ENCODE assay signal across 9 mouse cellular contexts in the genomic region with DNA sequence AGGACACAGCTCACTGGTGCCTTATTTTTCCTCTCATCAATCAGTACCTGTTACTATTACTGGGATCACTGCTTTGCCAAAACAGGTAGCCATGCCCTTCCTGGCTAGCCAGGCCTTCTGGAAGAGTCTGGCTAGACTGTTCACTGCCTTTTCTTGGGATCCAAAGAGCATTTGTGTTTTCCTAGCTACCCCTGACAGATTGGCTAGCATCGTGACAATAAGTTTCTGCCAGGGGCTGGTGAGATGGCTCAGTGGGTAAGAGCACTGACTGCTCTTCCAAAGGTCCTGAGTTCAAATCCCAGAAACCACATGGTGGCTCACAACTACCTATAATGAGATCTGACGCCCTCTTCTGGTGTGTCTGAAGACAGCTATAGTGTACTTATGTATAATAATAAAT. TPM values are rescaled to one million over a fixed set of nuclear protein-coding genes. Genes with fewer than 3 reads are reported as not detected.
DNase-seq lines count a peak whose midpoint lies in the region; ATAC-seq and TF ChIP-seq lines count a peak whose summit lies in the region.
"Not testable (repeated sequence)": the region's sequence is repeated elsewhere in the genome, so short reads cannot be mapped to it uniquely, and the experiment has no call there.
"Had no signal": no experiment of that assay in that cellular context is flagged by ENCODE, and none has a peak within 500 bp of the region (broad histone marks: within the 10 kb centered on the region; RNA-seq: fewer than 3 reads in every experiment).

No protein-coding gene starts in this region.

- H3K79me2 ChIP-seq in CH12.LX (replicated peaks; ENCODE audit: control insufficient read depth, extremely low read depth, insufficient read depth, poor library complexity, severe bottlenecking) (peaks cover 16% of the 10 kb centered on the region), MEL (ENCODE audit: control insufficient read depth, insufficient read depth, low read length, poor library complexity) (peaks cover 11% of the 10 kb centered on the region)

- not testable (repeated sequence) for DNase-seq in CH12.LX (ENCODE audit: extremely low read depth); liver, embryonic 13.5 days
- DNase-seq in MEL (ENCODE audit: low read depth, low spot score) = peak; percentile 47
- DNase-seq in cerebellum, adult 9-10 months = peak; percentile 37
- peak; percentile 34 for DNase-seq in cerebellum, adult 9-11 months
- peak; percentile 87 for DNase-seq in heart, adult 11 months

- not testable (repeated sequence) for H3K4me2 ChIP-seq in CH12.LX (ENCODE audit: insufficient read depth, low read depth, poor library complexity, severe bottlenecking); liver, embryonic 13.5 days

- not testable (repeated sequence) for TF ChIP-seq POLR2A in CH12.LX (IDR thresholded peaks at IDR 0.05; ENCODE audit: low read depth, low read length); MEL (IDR thresholded peaks at IDR 0.05; ENCODE audit: control insufficient read depth in 1 of 2, insufficient read depth in 1 of 2, low read depth in 1 of 2, low read length in 2 of 2, poor library complexity in 1 of 2)

- TF ChIP-seq CTCF in CH12.LX (conservative IDR thresholded peaks at IDR 0.05 in 1 of 2, IDR thresholded peaks at IDR 0.05 in 1 of 2; ENCODE audit: low read depth in 2 of 2, low read length in 2 of 2) = 0 out of 4 replicates have a peak, but pooled peaks of 1 of the 2 experiments have one; percentile 7
- TF ChIP-seq CTCF in MEL (IDR thresholded peaks at IDR 0.05 in 2 of 3, conservative IDR thresholded peaks at IDR 0.05 in 1 of 3; ENCODE audit: control insufficient read depth in 1 of 3, insufficient read depth in 1 of 3, low read depth in 2 of 3, low read length in 3 of 3, poor library complexity in 1 of 3, severe bottlenecking in 1 of 3) = not testable (repeated sequence)

- peaks cover 19 to 23% of the 10 kb centered on the region in 2 experiments for H3K36me3 ChIP-seq in CH12.LX (replicated peaks in 1 of 2; ENCODE audit: control insufficient read depth in 1 of 2, insufficient read depth in 1 of 2, low read length in 1 of 2)
- peaks cover 8 to 34% of the 10 kb centered on the region in 2 experiments for H3K36me3 ChIP-seq in MEL (ENCODE audit: control insufficient read depth in 1 of 2, insufficient read depth in 2 of 2, low read length in 2 of 2)
- H3K36me3 ChIP-seq in liver, embryonic 13.5 days = peaks cover 23% of the 10 kb centered on the region

- H3K9ac ChIP-seq in CH12.LX (ENCODE audit: insufficient read depth, low read depth); MEL (ENCODE audit: control insufficient read depth, low read depth, low read length, poor library complexity, severe bottlenecking); liver, embryonic 13.5 days: not testable (repeated sequence)

- not testable (repeated sequence) for H3K4me1 ChIP-seq in CH12.LX (ENCODE audit: control insufficient read depth in 1 of 2, insufficient read depth in 2 of 2)
- H3K4me1 ChIP-seq in MEL (ENCODE audit: control insufficient read depth in 1 of 2, insufficient read depth in 2 of 2, low read length in 2 of 2) = peaks cover 2 to 23% of the 10 kb centered on the region in 2 experiments; a peak in 3 of 4 replicates
- peaks cover 37% of the 10 kb centered on the region for H3K4me1 ChIP-seq in liver, embryonic 13.5 days (replicated peaks)

- not testable (repeated sequence) for H3K27me3 ChIP-seq in CH12.LX (replicated peaks); MEL (ENCODE audit: control insufficient read depth in 1 of 2, insufficient read depth in 2 of 2, low read length in 2 of 2); liver, embryonic 13.5 days

- ATAC-seq in liver, embryonic 13.5 days (ENCODE audit: low read depth) = not testable (repeated sequence)

- not testable (repeated sequence) for H3K9me3 ChIP-seq in CH12.LX (replicated peaks; ENCODE audit: low read length); MEL (replicated peaks; ENCODE audit: insufficient read depth, low read length); liver, embryonic 13.5 days (replicated peaks)

- TF ChIP-seq EP300 in CH12.LX (IDR thresholded peaks at IDR 0.05; ENCODE audit: low read length); MEL (IDR thresholded peaks at IDR 0.05; ENCODE audit: low read depth in 1 of 2, low read length in 2 of 2): not testable (repeated sequence)

- not testable (repeated sequence) for H3K27ac ChIP-seq in CH12.LX (ENCODE audit: insufficient read depth, low read depth); MEL (ENCODE audit: control insufficient read depth, low read depth, low read length)
- 0 out of 2 replicates have a peak overlapping the region, but pooled peaks have one; percentile 1 for H3K27ac ChIP-seq in liver, embryonic 13.5 days

- not testable (repeated sequence) for TF ChIP-seq RAD21 in CH12.LX (IDR thresholded peaks at IDR 0.05; ENCODE audit: low read depth, low read length); MEL (IDR thresholded peaks at IDR 0.05; ENCODE audit: low read depth, low read length)

- WGBS in liver, embryonic 13.5 days (ENCODE audit: insufficient replicate concordance) = 61% methylated on average over 2 of the region's 2 CpGs

- not testable (repeated sequence) for H3K4me3 ChIP-seq in CH12.LX (replicated peaks in 1 of 3; ENCODE audit: low read depth in 2 of 3, low read length in 2 of 3, poor library complexity in 1 of 3); liver, embryonic 13.5 days (replicated peaks)
- H3K4me3 ChIP-seq in MEL (ENCODE audit: control insufficient read depth in 1 of 2, insufficient read depth in 1 of 2, low read depth in 2 of 2, low read length in 2 of 2) = peak overlapping the region; percentile 9 to 29; a peak in 2 of 4 replicates

- in situ Hi-C loops in CH12.LX (cut with MboI; ENCODE audit: low pct_ligation_motif_present, low pct_unique_long_range_greater_than_20kb, low sequenced_read_pairs) = not testable (repeated sequence)

- dilution Hi-C loops in CH12.LX (cut with MboI; ENCODE audit: extremely low pct_ligation_motif_present, extremely low pct_unique_long_range_greater_than_20kb, low sequenced_read_pairs) = not testable (repeated sequence)

TF ChIP-seq in CH12.LX, 34 proteins besides CTCF, POLR2A, EP300 and RAD21:
- TF ChIP-seq TBP (conservative IDR thresholded peaks at IDR 0.05; ENCODE audit: low read depth, low read length) = peak; percentile 82
TF ChIP-seq in CH12.LX: peak in this region for 1; not testable (repeated sequence) for 33.

TF ChIP-seq in MEL, 35 proteins besides CTCF, POLR2A, EP300 and RAD21:
- peak; percentile 86 for TF ChIP-seq TBP (IDR thresholded peaks at IDR 0.05; ENCODE audit: low read depth, low read length)

RNA-seq across cellular contexts. Expression of a gene that starts 1.7 kb away (rescaled TPM):
- total RNA-seq in CH12.LX (2012; rRNA removed) (5,149 and 5,532 TPM in 2 replicates), CH12.LX (2014; rRNA removed) (460 and 635 TPM in 2 replicates), MEL (2012; rRNA removed) (4,641 and 5,133 TPM in 2 replicates)
- polyA plus RNA-seq in CH12.LX (2012; ENCODE audit: insufficient read length, low read depth) (1,193 and 1,316 TPM in 2 replicates), MEL (2012; ENCODE audit: insufficient read depth in 1 of 2, insufficient read length in 2 of 2, low read depth in 1 of 2, low replicate concordance in 2 of 2, missing spikeins in 1 of 2) (1,000 to 10,000 TPM in 1 of 2 experiments, 100 to 1,000 TPM in 1; 450 to 1,410 TPM)
- polyA plus RNA-seq in liver, embryonic 13.5 days (2015; fragmentation: Nextera tagmentation; extraction: Ambion mirVana) = 1,343 and 1,574 TPM in 2 replicates

RNA-seq across cellular contexts. Expression of a gene that starts 7.9 kb away (rescaled TPM):
- total RNA-seq in CH12.LX (2012; rRNA removed) = 9.1 and 9.2 TPM in 2 replicates
- 33.6 and 35.0 TPM in 2 replicates for total RNA-seq in CH12.LX (2014; rRNA removed)
- 23.8 and 24.6 TPM in 2 replicates for polyA plus RNA-seq in CH12.LX (2012; ENCODE audit: insufficient read length, low read depth)
- 10.2 and 14.1 TPM in 2 replicates for total RNA-seq in MEL (2012; rRNA removed)
- 10 to 100 TPM in 1 of 2 experiments, not detected in 1; 23.1 TPM for polyA plus RNA-seq in MEL (2012; ENCODE audit: insufficient read depth in 1 of 2, insufficient read length in 2 of 2, low read depth in 1 of 2, low replicate concordance in 2 of 2, missing spikeins in 1 of 2)
- 24.6 and 28.9 TPM in 2 replicates for polyA plus RNA-seq in liver, embryonic 13.5 days (2015; fragmentation: Nextera tagmentation; extraction: Ambion mirVana)
- total RNA-seq: adrenal gland, adult 18-20 months; adrenal gland, adult 8-10 months had no signal
- polyA plus RNA-seq: adrenal gland, adult 2 months had no signal

RNA-seq across cellular contexts. Expression of a gene that starts 23.2 kb away (rescaled TPM):
- total RNA-seq in CH12.LX (2012; rRNA removed) (1,571 and 1,698 TPM in 2 replicates), CH12.LX (2014; rRNA removed) (1,160 and 1,263 TPM in 2 replicates), MEL (2012; rRNA removed) (1,318 and 1,322 TPM in 2 replicates)
- polyA plus RNA-seq in CH12.LX (2012; ENCODE audit: insufficient read length, low read depth) (748 and 828 TPM in 2 replicates), MEL (2012; ENCODE audit: insufficient read depth in 1 of 2, insufficient read length in 2 of 2, low read depth in 1 of 2, low replicate concordance in 2 of 2, missing spikeins in 1 of 2) (100 to 1,000 TPM in 1 of 2 experiments, not detected in 1; 696 TPM)
- polyA plus RNA-seq in liver, embryonic 13.5 days (2015; fragmentation: Nextera tagmentation; extraction: Ambion mirVana) = 736 and 806 TPM in 2 replicates

RNA-seq across cellular contexts. Expression of a gene that starts 23.3 kb away (rescaled TPM):
- 58.1 and 72.2 TPM in 2 replicates for total RNA-seq in CH12.LX (2012; rRNA removed)
- total RNA-seq in CH12.LX (2014; rRNA removed) = 104 and 106 TPM in 2 replicates
- polyA plus RNA-seq in CH12.LX (2012; ENCODE audit: insufficient read length, low read depth) = 48.7 and 54.2 TPM in 2 replicates
- 43.3 and 65.3 TPM in 2 replicates for total RNA-seq in MEL (2012; rRNA removed)
- polyA plus RNA-seq in MEL (2012; ENCODE audit: insufficient read depth in 1 of 2, insufficient read length in 2 of 2, low read depth in 1 of 2, low replicate concordance in 2 of 2, missing spikeins in 1 of 2) = 10 to 100 TPM in 1 of 2 experiments, not detected in 1; 40.9 TPM
- polyA plus RNA-seq in liver, embryonic 13.5 days (2015; fragmentation: Nextera tagmentation; extraction: Ambion mirVana) = 27.9 and 32.2 TPM in 2 replicates

RNA-seq across cellular contexts. Expression of a gene that starts 36.2 kb away (rescaled TPM):
- 21.3 and 23.6 TPM in 2 replicates for total RNA-seq in CH12.LX (2012; rRNA removed)
- 45.9 and 52.1 TPM in 2 replicates for total RNA-seq in CH12.LX (2014; rRNA removed)
- 16.0 and 19.1 TPM in 2 replicates for polyA plus RNA-seq in CH12.LX (2012; ENCODE audit: insufficient read length, low read depth)
- 25.2 and 27.5 TPM in 2 replicates for total RNA-seq in MEL (2012; rRNA removed)
- 10 to 100 TPM in 1 of 2 experiments, not detected in 1; 28.8 TPM for polyA plus RNA-seq in MEL (2012; ENCODE audit: insufficient read depth in 1 of 2, insufficient read length in 2 of 2, low read depth in 1 of 2, low replicate concordance in 2 of 2, missing spikeins in 1 of 2)
- polyA plus RNA-seq in liver, embryonic 13.5 days (2015; fragmentation: Nextera tagmentation; extraction: Ambion mirVana) = 28.8 and 32.0 TPM in 2 replicates
